Mouse (Mus musculus) CH12.LX (cell line): Measurements from ENCODE around the gene Tyrobp. TPM values are rescaled to one million over a fixed set of nuclear protein-coding genes. Genes with fewer than 3 reads are reported as not detected.

ENCODE experiments used
- DNase-seq: peaks from one replicate; pipeline ENCODE4 v3.0.0-alpha.2; 2013; ENCODE audit errors: extremely low read depth
- H3K27ac ChIP-seq: 2 replicates; pipeline ENCODE4 v1.5.1; 2012; ENCODE audit warnings: low read depth, mild to moderate bottlenecking, control low read depth, moderate library complexity; ENCODE audit not compliant: insufficient read depth
- H3K27me3 ChIP-seq: replicated peaks from 2 replicates; pipeline ENCODE3; 2012; ENCODE audit warnings: inconsistent platforms
- H3K36me3 ChIP-seq, 2 experiments: replicated peaks in 1 of 2; 2 replicates each; pipeline versions ENCODE3 to v1.6.1; 2012; ENCODE audit warnings: inconsistent platforms in 1 of 2, low read length in 1 of 2, mild to moderate bottlenecking in 1 of 2, mixed read lengths in 1 of 2, moderate library complexity in 1 of 2; ENCODE audit not compliant: control insufficient read depth in 1 of 2, insufficient read depth in 1 of 2
- H3K4me1 ChIP-seq, 2 experiments: 2 replicates each; pipeline ENCODE4 v1.6.1; 2012; ENCODE audit warnings: inconsistent platforms in 1 of 2, moderate library complexity in 1 of 2; ENCODE audit not compliant: insufficient read depth in 2 of 2, control insufficient read depth in 1 of 2
- H3K4me2 ChIP-seq: 2 replicates; pipeline ENCODE4 v1.6.1; 2012; ENCODE audit warnings: low read depth, mild to moderate bottlenecking, control low read depth; ENCODE audit not compliant: poor library complexity, insufficient read depth, severe bottlenecking
- H3K4me3 ChIP-seq, 3 experiments: fragments of 150-350 bp in 1 of 3; sonication (generic) in 1 of 3; replicated peaks in 1 of 3; 2 replicates each; pipeline versions ENCODE3 to v1.5.1; 2011 to 2012; ENCODE audit warnings: low read depth in 2 of 3, low read length in 2 of 3, mild to moderate bottlenecking in 2 of 3, moderate library complexity in 2 of 3, control low read depth in 1 of 3, improper control_type of control experiment in 1 of 3, inconsistent platforms in 1 of 3, mixed read lengths in 1 of 3; ENCODE audit not compliant: poor library complexity in 1 of 3
- H3K79me2 ChIP-seq: replicated peaks from 2 replicates; pipeline ENCODE4 v1.6.1; 2012; ENCODE audit warnings: mild to moderate bottlenecking, moderate library complexity; ENCODE audit not compliant: control insufficient read depth, poor library complexity, insufficient read depth, severe bottlenecking; ENCODE audit errors: extremely low read depth
- H3K9ac ChIP-seq: 2 replicates; pipeline ENCODE4 v1.6.1; 2012; ENCODE audit warnings: low read depth, mild to moderate bottlenecking, control low read depth, moderate library complexity; ENCODE audit not compliant: insufficient read depth
- H3K9me3 ChIP-seq: replicated peaks from 2 replicates; pipeline ENCODE3; 2012; ENCODE audit warnings: low read length, inconsistent platforms, mixed read lengths
- BHLHE40 ChIP-seq: IDR thresholded peaks from 2 replicates; pipeline ENCODE4 v1.6.1; 2011; ENCODE audit warnings: mild to moderate bottlenecking, low read depth, low read length, improper control_type of control experiment
- CHD2 ChIP-seq: IDR thresholded peaks from 2 replicates; pipeline ENCODE4 v1.6.1; 2011; ENCODE audit warnings: low read length, improper control_type of control experiment
- CTCF ChIP-seq, 2 experiments: IDR thresholded peaks in 1 of 2; conservative IDR thresholded peaks in 1 of 2; 2 replicates each; pipeline ENCODE4 v1.5.1; 2011 to 2012; ENCODE audit warnings: low read depth in 2 of 2, low read length in 2 of 2, improper control_type of control experiment in 1 of 2, inconsistent platforms in 1 of 2, mild to moderate bottlenecking in 1 of 2, moderate library complexity in 1 of 2
- ETS1 ChIP-seq: conservative IDR thresholded peaks from 2 replicates; pipeline ENCODE4 v1.6.1; 2012; ENCODE audit warnings: low read depth, mild to moderate bottlenecking, inconsistent platforms, low read length, improper control_type of control experiment, moderate library complexity
- GABPA ChIP-seq: IDR thresholded peaks from 2 replicates; pipeline ENCODE4 v1.6.1; 2012; ENCODE audit warnings: low read depth, low read length, improper control_type of control experiment, inconsistent platforms; ENCODE audit not compliant: insufficient replicate concordance
- HCFC1 ChIP-seq: IDR thresholded peaks from 2 replicates; pipeline ENCODE4 v1.6.1; 2012; ENCODE audit warnings: low read depth, mild to moderate bottlenecking, inconsistent platforms, low read length, improper control_type of control experiment
- IRF4 ChIP-seq: IDR thresholded peaks from 2 replicates; pipeline ENCODE4 v1.6.1; 2014; ENCODE audit warnings: low read depth, mild to moderate bottlenecking, inconsistent platforms, low read length, improper control_type of control experiment
- JUN ChIP-seq: IDR thresholded peaks from 2 replicates; pipeline ENCODE4 v1.6.1; 2011; ENCODE audit warnings: low read depth, mild to moderate bottlenecking, low read length, improper control_type of control experiment, moderate library complexity; ENCODE audit not compliant: insufficient read depth
- KAT2A ChIP-seq: IDR thresholded peaks from 2 replicates; pipeline ENCODE4 v1.6.1; 2012; ENCODE audit warnings: low read length, improper control_type of control experiment, inconsistent platforms; ENCODE audit not compliant: insufficient replicate concordance
- MAX ChIP-seq: IDR thresholded peaks from 2 replicates; pipeline ENCODE4 v1.6.1; 2011; ENCODE audit warnings: low read length, improper control_type of control experiment
- MAZ ChIP-seq: IDR thresholded peaks from 2 replicates; pipeline ENCODE4 v1.6.1; 2012; ENCODE audit warnings: low read depth, mild to moderate bottlenecking, inconsistent platforms, low read length, improper control_type of control experiment, moderate library complexity
- MXI1 ChIP-seq: IDR thresholded peaks from 2 replicates; pipeline ENCODE4 v1.6.1; 2011; ENCODE audit warnings: mild to moderate bottlenecking, low read depth, low read length, improper control_type of control experiment
- MYC ChIP-seq: IDR thresholded peaks from 2 replicates; pipeline ENCODE4 v1.6.1; 2011; ENCODE audit warnings: low read depth, mild to moderate bottlenecking, improper control_type of control experiment, low read length
- NELFE ChIP-seq: IDR thresholded peaks from 2 replicates; pipeline ENCODE4 v1.6.1; 2011; ENCODE audit warnings: low read depth, low read length, improper control_type of control experiment
- PAX5 ChIP-seq: IDR thresholded peaks from 2 replicates; pipeline ENCODE4 v1.6.1; 2012; ENCODE audit warnings: low read length, inconsistent platforms, mixed read lengths
- POLR2A ChIP-seq: IDR thresholded peaks from 2 replicates; pipeline ENCODE4 v1.6.1; 2011; ENCODE audit warnings: low read depth, mild to moderate bottlenecking, improper control_type of control experiment, low read length
- POLR2AphosphoS2 ChIP-seq: IDR thresholded peaks from 2 replicates; pipeline ENCODE4 v1.6.1; 2011; ENCODE audit warnings: low read depth, low read length, improper control_type of control experiment
- RAD21 ChIP-seq: IDR thresholded peaks from 2 replicates; pipeline ENCODE4 v1.6.1; 2011; ENCODE audit warnings: low read depth, mild to moderate bottlenecking, low read length, improper control_type of control experiment, moderate library complexity
- RCOR1 ChIP-seq: conservative IDR thresholded peaks from 2 replicates; pipeline ENCODE4 v1.6.1; 2012; ENCODE audit warnings: low read depth, mild to moderate bottlenecking, inconsistent platforms, low read length, improper control_type of control experiment
- SMC3 ChIP-seq: IDR thresholded peaks from 2 replicates; pipeline ENCODE4 v1.6.1; 2011; ENCODE audit warnings: low read depth, low read length, improper control_type of control experiment
- TBP ChIP-seq: conservative IDR thresholded peaks from 2 replicates; pipeline ENCODE4 v1.6.1; 2011; ENCODE audit warnings: low read depth, low read length, improper control_type of control experiment
- TCF12 ChIP-seq: IDR thresholded peaks from 2 replicates; pipeline ENCODE4 v1.6.1; 2014; ENCODE audit warnings: low read depth, mild to moderate bottlenecking, inconsistent platforms, low read length, improper control_type of control experiment
- UBTF ChIP-seq: IDR thresholded peaks from 2 replicates; pipeline ENCODE4 v1.6.1; 2012; ENCODE audit warnings: low read depth, mild to moderate bottlenecking, inconsistent platforms, low read length, improper control_type of control experiment, moderate library complexity
- USF1 ChIP-seq: IDR thresholded peaks from 2 replicates; pipeline ENCODE4 v1.6.1; 2014; ENCODE audit warnings: low read depth, mild to moderate bottlenecking, inconsistent platforms, low read length, improper control_type of control experiment
- USF2 ChIP-seq: conservative IDR thresholded peaks from 2 replicates; pipeline ENCODE4 v1.6.1; 2011; ENCODE audit warnings: low read depth, low read length, improper control_type of control experiment
- ZKSCAN1 ChIP-seq: IDR thresholded peaks from 2 replicates; pipeline ENCODE4 v1.6.1; 2012; ENCODE audit warnings: low read depth, inconsistent platforms, low read length, improper control_type of control experiment, borderline replicate concordance
- ZNF384 ChIP-seq: IDR thresholded peaks from 2 replicates; pipeline ENCODE4 v1.6.1; 2012; ENCODE audit warnings: low read depth, low read length, improper control_type of control experiment, inconsistent platforms
- dilution Hi-C: fragments of 300-500 bp; cut with MboI; formaldehyde crosslinking; loops from 2 replicates; pipeline ENCODE4 v1.14.3; 2020; ENCODE audit warnings: low sequenced_read_pairs; ENCODE audit not compliant: extremely low pct_unique_long_range_greater_than_20kb, extremely low pct_ligation_motif_present
- in situ Hi-C: fragments of 300-500 bp; cut with MboI; formaldehyde crosslinking; loops from 3 replicates; pipeline ENCODE4 v1.14.3; 2019; ENCODE audit warnings: low sequenced_read_pairs, low pct_ligation_motif_present, low pct_unique_long_range_greater_than_20kb, mixed read lengths
- polyA plus RNA-seq: library from polyadenylated mRNA; unstranded; fragments of >175 nt; gene quantifications from 2 replicates; pipeline ENCODE4 v1.2.1, GENCODE M21; 2012; ENCODE audit warnings: low read depth; ENCODE audit not compliant: insufficient read length
- total RNA-seq, 2 experiments: library from RNA; depleted of rRNA; stranded (reverse); fragments of 300-350 nt in 1 of 2; fragments of >200 nt in 1 of 2; gene quantifications; 2 replicates each; pipeline ENCODE4 v1.2.3; 2012 to 2014

Gene Tyrobp
- total and polyA plus RNA-seq, 3 experiments: 4.2 to 18.9 (median 13.0) TPM

- H3K9me3 ChIP-seq: peaks cover 2% of the 10 kb centered on the region
- in situ Hi-C loops (no loop called here), dilution Hi-C loops (no loop called here)
- no peak overlapping the region for H3K9ac ChIP-seq
- no peak overlapping the region for H3K27ac ChIP-seq
- H3K36me3 ChIP-seq: peaks cover 0 to 1% of the 10 kb centered on the region in 2 experiments
- no peaks in the 10 kb centered on the region for H3K79me2 ChIP-seq
- TF ChIP-seq IRF4 (no peak), TCF12 (peak; percentile 58; the same call in 1 of the 2 replicates), MAX (peak; percentile 89), USF1 (peak; percentile 47; the same call in 1 of the 2 replicates), MAZ (no peak), ZKSCAN1 (no peak), CTCF (conservative IDR thresholded peaks at IDR 0.05 in 1 of 2, IDR thresholded peaks at IDR 0.05 in 1 of 2; ENCODE audit: low read depth in 2 of 2, low read length in 2 of 2) (no peak), PAX5 (no peak), JUN (no peak), POLR2AphosphoS2 (no peak), ZNF384 (peak; percentile 67), UBTF (no peak), TBP (0 out of 2 replicates have a peak, but pooled peaks have one; percentile 32), CHD2 (no peak; the same call in 1 of the 2 replicates), POLR2A (no peak; the same call in 1 of the 2 replicates), HCFC1 (no peak), USF2 (peak; percentile 25), RCOR1 (no peak), MYC (peak; percentile 74; the same call in 1 of the 2 replicates), MXI1 (peak; percentile 42; the same call in 1 of the 2 replicates), KAT2A (no peak), BHLHE40 (no peak)
- H3K27me3 ChIP-seq: no peaks in the 10 kb centered on the region
- peak; percentile 70 for DNase-seq
- H3K4me1 ChIP-seq: peaks cover 17 to 72% of the 10 kb centered on the region in 2 experiments
- H3K4me3 ChIP-seq: no peak overlapping the region
- no peak overlapping the region for H3K4me2 ChIP-seq
Measured at GRCm38 (mm10) chr7:30412735-30413147, 819 bp upstream of the Tyrobp start.

GRCm38 (mm10) chr7:30417856-30418255 is 4.3 kb downstream of the Tyrobp start:
- Histone ChIP-seq H3K4me1 (peaks cover 16 to 61% of the 10 kb centered on the region in 2 experiments), H3K9ac (no peak overlapping the region), H3K79me2 (peaks cover 11% of the 10 kb centered on the region), H3K36me3 (peaks cover 0 to 8% of the 10 kb centered on the region in 2 experiments), H3K27me3 (no peaks in the 10 kb centered on the region), H3K4me2 (no peak overlapping the region), H3K4me3 (no peak overlapping the region), H3K27ac (no peak overlapping the region)
- in situ Hi-C loops: no loop called here
- dilution Hi-C loops: no loop called here
- DNase-seq: no peak
- TF ChIP-seq RAD21 (no peak), NELFE (no peak), SMC3 (no peak), POLR2A (no peak), ETS1 (peak; percentile 55), GABPA (no peak)
- TF ChIP-seq, all 38 proteins: peak for 1
- peaks cover 10% of the 10 kb centered on the region for H3K9me3 ChIP-seq
